Mouse (Mus musculus): ENCODE data around the gene Atp1a4. TPM values are rescaled to one million over a fixed set of nuclear protein-coding genes. Genes with fewer than 3 reads are reported as not detected.

The Atp1a4 gene
- 0.43 TPM in 1 of 3 replicates, not detected in the others for total RNA-seq (2017)

DNA sequence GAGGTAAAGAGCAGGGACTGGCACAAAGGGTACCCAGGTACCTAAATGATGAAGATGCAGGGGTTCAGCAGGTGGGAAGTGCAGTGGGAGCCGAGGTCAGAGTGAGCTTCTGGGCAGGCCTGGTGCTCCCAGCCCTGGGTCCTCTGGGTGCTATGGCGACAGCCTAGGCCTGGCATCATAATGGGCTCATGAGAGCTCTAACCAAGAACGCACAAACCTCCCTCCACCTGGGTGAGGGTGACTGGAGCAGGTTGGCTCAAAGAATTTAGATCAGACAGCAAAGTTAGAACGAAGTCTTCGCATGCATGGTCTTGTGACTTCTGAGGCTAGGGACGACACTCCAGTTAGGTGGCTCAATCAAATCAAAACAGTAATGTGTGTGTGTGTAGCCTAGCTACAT lies at the start of gene Atp1a4:
TSS of gene Atp1a4 (minus strand) at position 101 of the 400 bp plus-strand sequence.
- ATAC-seq (replicated peaks; ENCODE audit: insufficient number of reproducible peaks, low FRiP score, low TSS enrichment, poor library complexity, severe bottlenecking): no peak

DNA sequence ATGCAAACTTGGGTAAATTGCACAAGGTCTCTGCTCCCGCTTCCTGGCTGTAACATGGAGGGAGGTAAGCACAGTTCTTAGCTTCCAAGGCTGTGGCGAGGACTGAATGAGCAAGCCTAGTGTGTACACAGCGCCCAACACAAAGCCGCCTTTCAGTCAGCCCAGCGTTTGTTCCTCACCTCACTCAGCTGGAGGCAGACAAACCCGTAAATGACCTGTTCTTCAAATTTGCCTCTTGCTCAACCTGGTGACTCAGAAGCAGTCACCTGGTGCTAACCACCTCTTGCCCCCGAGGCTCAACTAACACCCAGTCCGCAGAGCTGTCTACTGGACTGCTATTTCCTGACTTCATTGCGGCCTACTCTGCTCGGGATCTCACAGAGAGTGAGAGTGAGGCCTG lies 49.7 kb upstream of the Atp1a4 start:
- ATAC-seq (replicated peaks; ENCODE audit: insufficient number of reproducible peaks, low FRiP score, low TSS enrichment, poor library complexity, severe bottlenecking): no peak

DNA sequence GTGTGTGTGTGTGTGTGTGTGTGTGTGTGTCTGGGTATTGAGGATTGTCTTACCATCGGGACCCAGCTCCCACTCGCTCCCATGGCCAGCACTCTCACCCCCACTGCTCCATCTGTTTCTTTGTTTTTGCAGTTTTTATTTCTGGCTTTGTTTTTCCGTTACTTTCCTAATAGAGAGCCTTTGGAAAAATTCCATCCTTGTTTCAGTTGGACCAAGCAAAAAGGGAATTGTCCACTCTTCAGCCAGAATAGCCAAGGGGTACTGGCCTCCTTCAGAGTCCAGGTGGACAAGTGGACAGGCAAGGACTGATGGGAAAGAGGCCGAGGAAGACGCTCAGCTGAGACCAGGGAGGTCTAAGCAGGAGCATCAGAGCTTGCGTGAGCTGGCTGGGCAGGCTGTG lies 48.7 kb upstream of the Atp1a4 start:
- no peak for ATAC-seq (replicated peaks; ENCODE audit: insufficient number of reproducible peaks, low FRiP score, low TSS enrichment, poor library complexity, severe bottlenecking)

DNA sequence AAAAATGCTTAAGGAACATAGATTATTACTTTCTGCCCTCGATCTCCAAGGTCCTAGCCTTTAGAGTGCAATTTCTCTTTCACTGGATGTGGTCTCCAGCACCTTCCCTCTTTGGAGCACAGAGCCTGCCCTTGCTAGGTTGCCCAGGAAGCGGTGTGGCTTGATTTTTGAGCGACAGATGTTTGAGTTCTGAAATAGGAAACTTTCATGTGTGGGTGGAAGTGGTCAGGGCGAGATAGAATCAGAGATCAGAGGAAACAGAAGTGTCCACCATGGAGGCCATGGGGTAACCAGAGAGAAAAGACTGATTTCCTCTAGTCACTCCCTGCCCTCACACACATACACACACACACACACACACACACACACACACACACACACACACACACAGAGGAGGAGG lies 48.0 kb upstream of the Atp1a4 start:
- 0 out of 2 replicates have a peak, but pooled peaks have one; percentile 8 for ATAC-seq (replicated peaks; ENCODE audit: insufficient number of reproducible peaks, low FRiP score, low TSS enrichment, poor library complexity, severe bottlenecking)

DNA sequence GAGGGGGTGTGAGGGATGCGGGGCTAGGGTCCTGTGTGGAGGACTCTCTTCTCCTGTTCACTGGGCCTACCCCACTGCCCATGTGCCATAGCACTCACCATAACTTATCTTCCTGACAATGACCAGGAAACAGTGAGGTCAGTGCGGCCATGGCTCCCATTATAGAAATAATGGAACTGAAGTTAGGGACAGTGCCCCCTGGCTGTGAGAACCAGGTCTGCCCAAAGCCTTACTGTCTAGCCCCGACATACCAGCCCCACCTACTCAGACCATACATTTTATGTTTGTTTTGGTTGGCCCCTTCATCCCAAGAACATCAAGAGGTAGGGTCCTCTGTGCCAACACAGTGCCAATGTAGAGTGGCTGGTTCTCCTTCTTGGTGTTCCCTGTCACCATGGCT lies 47.4 kb upstream of the Atp1a4 start:
- no peak for ATAC-seq (replicated peaks; ENCODE audit: insufficient number of reproducible peaks, low FRiP score, low TSS enrichment, poor library complexity, severe bottlenecking)

DNA sequence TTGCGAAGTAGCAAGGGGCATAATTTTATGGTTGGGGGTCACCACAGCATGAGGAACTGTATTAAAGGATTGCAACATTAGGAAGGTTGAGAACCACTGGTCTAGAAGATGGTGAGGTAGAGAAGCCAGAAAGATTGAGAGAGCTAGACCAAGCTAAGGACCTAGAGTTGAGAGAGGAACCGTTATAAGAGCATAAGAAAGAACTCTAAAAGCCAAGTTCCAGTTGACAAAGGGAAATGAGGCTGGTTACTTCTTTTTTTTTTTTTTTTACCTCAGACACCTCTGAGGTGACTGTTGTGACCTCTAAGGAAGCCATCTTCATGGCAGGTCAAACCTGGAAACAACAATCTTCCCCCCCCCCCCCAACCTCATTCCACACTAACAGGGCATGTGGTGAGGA lies 46.9 kb upstream of the Atp1a4 start:
- ATAC-seq (replicated peaks; ENCODE audit: insufficient number of reproducible peaks, low FRiP score, low TSS enrichment, poor library complexity, severe bottlenecking): no peak

DNA sequence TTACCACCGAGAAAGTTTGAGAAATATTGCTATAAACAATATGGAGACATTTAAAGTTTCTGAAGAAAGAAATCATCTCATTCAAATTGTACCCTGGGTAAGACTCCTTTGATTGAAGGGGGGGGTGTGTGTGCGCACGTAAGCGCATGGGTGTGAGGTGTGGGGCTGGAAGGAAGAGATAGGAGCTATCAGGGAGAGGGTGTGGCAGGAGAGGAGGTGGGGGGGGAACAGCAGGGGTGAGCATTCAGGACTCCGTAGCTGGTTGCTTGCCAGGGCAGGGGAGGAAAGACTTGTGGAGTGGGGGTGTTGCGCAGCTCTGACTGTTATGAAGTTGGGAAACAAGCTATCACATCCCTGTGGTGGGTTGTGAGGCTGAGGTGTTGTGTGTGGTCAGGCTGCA lies 46.2 kb upstream of the Atp1a4 start:
- ATAC-seq (replicated peaks; ENCODE audit: insufficient number of reproducible peaks, low FRiP score, low TSS enrichment, poor library complexity, severe bottlenecking): no peak

DNA sequence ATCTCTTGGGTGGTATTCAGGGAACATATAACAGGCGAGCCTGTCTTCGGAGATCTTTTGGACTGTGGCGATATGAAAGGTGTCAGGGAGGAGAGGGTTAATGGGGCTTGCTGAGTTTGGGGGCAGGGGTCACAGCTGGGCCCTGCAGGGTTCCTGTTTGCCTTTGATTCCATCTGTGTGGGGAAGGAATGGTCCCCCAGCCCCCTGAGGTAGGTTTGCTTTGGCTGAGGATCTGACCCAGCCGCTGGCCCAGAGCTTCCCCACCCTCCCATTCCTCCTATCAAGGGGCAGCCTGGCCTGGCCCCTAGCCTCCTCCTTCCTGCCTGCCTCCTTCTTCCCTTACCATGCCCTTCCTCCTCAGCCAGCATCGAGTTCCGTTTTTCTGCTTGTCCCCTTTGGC lies 44.6 kb upstream of the Atp1a4 start:
- ATAC-seq (replicated peaks; ENCODE audit: insufficient number of reproducible peaks, low FRiP score, low TSS enrichment, poor library complexity, severe bottlenecking): no peak

DNA sequence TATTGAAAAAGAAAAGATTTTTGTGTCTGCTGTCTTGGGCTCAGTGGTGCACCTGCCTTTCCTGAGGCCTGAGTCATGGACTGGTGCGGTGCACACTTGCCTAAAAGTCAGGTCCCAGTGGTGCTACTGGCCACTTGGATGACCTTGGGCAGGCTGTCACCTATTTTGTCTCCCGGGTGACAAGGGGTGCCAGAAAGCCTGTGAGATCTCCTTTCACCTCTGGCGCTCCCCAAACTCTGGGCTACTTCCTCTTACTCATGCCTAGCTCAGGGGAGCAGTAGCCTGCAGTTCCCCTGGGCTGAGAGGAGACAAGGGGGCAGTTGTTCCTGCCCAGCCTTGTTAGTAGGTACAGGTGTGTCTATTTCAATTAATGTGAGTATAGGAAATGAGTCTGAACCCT lies 44.1 kb upstream of the Atp1a4 start:
- no peak for ATAC-seq (replicated peaks; ENCODE audit: insufficient number of reproducible peaks, low FRiP score, low TSS enrichment, poor library complexity, severe bottlenecking)

DNA sequence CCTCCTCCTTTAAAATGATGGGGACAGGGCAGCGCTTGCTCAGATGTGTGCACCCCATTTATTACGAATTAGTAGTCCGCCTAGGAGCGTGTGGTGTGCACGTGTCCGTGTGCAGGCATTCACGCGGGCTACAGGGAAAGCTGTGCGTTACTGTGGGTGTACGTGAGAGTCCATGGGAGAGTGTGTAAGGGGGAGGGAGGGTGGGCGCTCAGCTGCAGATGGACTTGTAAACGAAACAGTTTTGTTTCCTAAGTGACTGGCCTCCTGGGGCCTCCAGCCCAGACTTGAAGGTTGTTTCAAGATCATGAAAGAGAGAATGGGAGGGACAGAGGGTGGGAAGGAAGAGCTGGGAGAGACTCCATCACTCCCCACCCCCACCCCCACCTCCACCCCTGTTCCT lies 43.0 kb upstream of the Atp1a4 start:
- no peak for ATAC-seq (replicated peaks; ENCODE audit: insufficient number of reproducible peaks, low FRiP score, low TSS enrichment, poor library complexity, severe bottlenecking)

DNA sequence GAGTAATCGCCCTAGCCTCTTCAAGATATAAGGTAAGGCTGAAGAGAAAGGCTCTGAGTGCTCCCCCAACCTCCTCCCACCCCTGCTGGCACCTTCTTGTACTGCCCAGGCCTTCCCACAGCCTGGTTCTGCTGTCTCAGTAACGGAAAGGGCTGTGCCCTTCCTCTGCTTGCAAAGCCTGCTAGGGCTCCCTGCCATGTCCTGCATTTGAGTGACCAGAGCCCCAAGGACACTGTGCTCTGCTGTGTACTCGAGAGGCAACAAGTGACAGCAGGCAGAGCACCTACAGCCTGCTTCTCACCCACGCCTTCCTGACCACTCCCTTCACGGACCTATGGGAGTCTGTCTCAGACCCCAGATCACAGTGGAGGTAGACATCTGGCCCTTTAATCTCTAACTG lies 42.0 kb upstream of the Atp1a4 start:
- ATAC-seq (replicated peaks; ENCODE audit: insufficient number of reproducible peaks, low FRiP score, low TSS enrichment, poor library complexity, severe bottlenecking): no peak

DNA sequence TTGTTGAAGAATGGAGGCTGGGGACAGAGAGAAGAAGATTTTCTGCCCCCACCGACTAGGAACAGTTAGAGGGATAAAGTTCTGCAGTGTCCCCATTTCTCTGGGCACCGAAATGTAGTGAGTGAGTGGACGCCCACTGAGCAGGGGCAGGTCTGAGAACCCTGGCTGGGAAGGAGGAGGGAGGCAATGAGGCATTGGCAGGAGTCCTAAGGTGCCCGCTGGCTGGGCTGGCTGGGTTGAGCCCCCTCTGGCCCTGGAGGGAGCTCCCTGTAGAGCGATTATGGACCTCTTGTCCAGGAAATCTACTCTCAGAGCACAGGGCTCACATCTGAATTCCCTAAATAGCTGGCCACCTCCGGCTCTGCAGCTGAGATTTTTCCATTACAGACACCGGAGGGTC lies 41.3 kb upstream of the Atp1a4 start:
- no peak for ATAC-seq (replicated peaks; ENCODE audit: insufficient number of reproducible peaks, low FRiP score, low TSS enrichment, poor library complexity, severe bottlenecking)

DNA sequence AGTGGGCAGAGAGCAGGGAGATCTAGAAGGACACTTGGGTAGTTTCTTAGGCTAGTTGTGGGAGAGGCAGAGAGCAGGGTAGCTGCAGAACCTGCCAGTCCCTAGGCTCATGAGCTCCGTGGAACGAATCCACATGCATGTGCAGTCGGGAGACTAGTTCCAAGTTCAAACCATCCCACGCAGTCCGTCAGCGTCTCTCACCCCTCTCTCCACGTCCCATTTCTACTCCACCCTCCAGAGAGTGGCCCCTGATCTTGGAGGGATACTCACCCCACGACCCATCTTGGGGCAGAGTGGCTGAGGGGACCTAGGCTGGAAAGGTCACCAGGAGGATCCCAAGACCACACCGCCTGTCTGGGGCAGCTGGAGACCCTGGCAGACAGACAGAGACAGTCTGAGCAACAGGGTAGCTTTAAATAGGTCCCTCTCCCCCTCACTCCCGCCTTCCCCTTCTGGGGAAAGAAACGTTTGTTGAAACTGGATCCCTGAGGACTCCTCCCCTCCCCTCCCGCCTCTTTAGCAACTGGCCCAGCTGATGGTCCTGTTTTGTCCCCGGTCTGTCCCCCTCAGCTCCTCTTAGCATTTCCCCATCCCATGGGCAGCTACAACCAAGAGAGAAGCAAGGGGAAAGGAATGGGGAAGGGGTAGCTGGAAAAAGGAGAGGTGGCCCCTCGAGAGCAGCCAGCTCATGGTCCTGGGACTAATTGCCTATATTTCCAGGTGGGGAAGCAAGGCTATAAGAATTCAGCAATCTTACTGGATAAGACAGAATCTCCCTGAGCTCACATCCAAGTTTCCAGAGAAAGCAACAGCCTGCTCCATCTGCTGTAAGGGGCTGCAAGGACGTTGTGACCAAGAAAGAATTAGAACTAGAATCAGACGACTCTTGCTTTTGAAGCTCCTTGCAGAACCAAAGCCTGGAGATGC lies 39.7 kb upstream of the Atp1a4 start, which contains the start of gene Atp1a2:
TSS of gene Atp1a2 (minus strand) at position 454 of the 927 bp plus-strand sequence.
- ATAC-seq (replicated peaks; ENCODE audit: insufficient number of reproducible peaks, low FRiP score, low TSS enrichment, poor library complexity, severe bottlenecking): no peak

DNA sequence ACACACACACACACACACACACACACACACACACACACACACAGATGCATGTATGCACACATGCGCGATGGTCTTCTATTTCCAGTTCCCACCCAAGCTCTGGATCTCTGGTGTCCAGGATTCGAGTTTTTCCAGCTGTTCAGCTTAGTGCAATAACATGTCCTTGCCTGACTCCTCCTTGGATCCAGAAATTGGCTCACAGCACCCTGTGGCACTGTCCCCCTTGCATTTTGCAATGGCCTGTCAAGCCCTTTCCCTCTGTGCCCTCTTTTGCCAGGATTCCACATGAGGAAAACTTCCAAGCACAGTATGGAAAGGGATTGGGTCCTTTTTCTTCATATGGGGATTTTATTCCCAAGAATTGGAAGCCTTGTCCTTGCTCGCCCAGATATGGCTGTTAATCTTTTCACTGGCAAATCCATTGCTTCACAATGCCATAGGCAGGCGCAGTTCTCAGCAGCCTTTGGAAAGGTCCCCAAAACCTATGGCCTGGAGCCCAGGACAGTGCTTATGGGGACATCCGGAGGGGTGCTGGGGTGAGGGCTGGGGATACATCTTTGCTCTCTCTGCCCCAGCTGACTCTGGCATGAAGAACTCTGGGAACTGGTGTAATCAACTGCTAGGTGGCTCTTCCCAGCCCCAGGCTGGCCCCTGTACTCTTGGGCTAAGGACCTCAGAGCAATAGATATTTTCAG lies 38.7 kb upstream of the Atp1a4 start:
- ATAC-seq (replicated peaks; ENCODE audit: insufficient number of reproducible peaks, low FRiP score, low TSS enrichment, poor library complexity, severe bottlenecking): no peak

DNA sequence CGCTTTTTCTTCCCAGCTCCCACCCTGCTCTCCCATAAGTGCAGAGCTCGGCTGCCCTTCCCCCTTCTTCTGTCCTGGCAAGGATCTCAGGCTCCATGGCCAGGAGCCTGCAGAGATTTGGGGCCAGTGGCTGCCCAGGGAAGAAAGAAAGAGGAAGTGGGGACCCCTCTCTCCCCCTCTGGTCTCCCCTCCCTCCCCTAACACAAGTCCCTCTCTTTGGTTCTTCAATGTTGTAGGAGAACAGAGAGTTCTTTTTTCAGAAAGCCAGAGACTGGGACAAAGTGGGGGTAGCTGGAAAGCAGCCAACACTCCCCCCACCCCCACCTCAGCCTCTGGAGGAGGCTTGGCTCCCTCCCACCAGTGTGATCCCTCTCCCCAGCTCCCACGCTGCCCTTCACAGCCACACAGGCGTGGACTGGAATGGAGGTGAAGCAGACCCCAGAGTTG lies 37.6 kb upstream of the Atp1a4 start:
- no peak for ATAC-seq (replicated peaks; ENCODE audit: insufficient number of reproducible peaks, low FRiP score, low TSS enrichment, poor library complexity, severe bottlenecking)

DNA sequence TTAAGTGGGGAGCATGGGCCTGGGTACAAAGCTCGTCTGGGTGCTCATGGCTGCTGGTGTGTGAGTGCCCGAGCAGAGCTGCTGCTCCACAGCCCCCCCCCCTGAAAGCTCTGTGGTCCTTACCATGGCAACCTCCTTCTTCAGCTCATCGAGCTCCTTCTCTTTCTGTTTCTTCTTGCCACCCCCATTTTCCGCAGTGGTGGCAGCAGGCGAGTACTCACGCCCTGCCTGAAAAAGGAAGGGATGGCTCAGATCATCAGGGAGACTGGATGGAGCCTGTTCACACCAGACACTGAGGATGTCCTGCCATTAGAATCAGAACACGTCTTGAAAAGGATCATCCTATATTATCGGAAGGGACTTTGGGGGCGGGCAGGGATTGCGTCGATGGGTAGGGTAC lies 35.2 kb upstream of the Atp1a4 start:
- ATAC-seq (replicated peaks; ENCODE audit: insufficient number of reproducible peaks, low FRiP score, low TSS enrichment, poor library complexity, severe bottlenecking): no peak

DNA sequence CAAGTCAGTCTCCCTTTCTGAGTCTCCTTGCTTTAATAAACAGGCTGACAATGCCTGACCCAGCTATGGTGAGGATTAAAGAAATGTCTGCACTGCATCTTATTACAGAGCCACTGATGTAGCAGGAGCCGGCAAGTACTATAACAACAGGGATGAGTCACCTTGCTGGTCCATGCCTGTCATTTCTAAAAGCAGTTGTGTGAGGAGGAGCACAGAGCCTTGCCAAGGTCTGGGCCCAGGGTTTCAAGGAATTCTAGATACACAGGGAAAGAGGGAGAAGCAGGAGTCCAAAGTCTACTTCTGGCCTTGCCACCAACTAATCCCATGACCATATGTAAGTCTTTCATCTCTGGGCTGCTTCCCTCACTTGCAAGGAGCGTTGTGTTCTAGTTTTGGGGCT lies 34.7 kb upstream of the Atp1a4 start:
- ATAC-seq (replicated peaks; ENCODE audit: insufficient number of reproducible peaks, low FRiP score, low TSS enrichment, poor library complexity, severe bottlenecking): no peak

DNA sequence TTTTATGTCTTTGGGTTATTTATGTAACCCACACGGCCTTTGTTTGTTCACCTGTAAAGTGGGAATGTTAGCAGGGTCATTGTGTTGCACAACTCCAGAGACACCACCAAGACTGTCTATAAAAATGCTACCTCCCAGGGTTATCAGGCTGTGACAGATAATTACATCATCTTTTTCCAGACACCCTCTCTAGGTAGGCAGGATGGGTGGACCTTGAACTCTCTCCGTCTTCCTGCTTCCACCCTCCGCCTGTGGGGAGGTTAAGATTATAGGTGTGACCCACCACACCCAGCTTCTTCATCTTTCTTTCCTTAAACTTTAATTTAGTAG lies 31.4 kb upstream of the Atp1a4 start:
- ATAC-seq (replicated peaks; ENCODE audit: insufficient number of reproducible peaks, low FRiP score, low TSS enrichment, poor library complexity, severe bottlenecking): no peak

DNA sequence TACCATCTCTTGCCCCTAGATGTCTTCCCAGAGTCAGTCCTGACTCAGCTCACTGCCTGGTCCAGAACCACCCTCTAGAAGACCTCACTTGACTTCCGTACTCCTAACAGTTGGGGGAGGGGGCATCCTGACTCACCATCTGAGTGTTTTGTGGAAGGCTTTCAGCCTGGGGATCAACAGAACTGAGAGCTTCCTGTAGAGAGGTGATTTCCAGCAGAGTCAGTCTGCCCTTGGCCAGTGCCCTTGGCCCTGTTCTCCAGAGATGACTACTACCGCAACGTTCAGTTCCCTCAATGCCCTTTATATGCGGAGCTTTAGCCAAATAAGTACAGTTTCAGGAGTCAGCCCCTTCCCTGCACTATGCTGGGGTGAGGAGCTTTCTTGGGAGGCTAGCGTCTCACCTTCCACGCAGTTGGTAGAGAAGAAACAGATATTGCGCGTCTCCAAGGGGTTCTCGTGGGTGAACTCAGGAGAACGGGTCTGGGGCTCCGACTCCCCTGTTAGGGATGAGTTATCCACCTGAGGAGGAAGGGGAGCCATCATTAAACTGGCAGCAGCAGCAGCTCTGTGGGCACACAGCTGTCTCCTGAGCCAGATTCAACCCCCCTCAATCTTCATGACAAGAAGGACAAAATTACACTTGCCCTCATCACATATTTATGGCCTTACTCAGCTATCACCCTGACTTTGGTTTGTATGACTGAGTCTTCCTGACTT lies 30.8 kb upstream of the Atp1a4 start:
- no peak for ATAC-seq (replicated peaks; ENCODE audit: insufficient number of reproducible peaks, low FRiP score, low TSS enrichment, poor library complexity, severe bottlenecking)

All from monocyte, adult 5-6 weeks (primary cell).